Mouse (Mus musculus): ENCODE measurements at regions not wholly inside any gene's neighbourhood (a gene's known extent, or its start where the extent isn't known, plus 50 kb on each side); places are given as distances from the start of the nearest gene placed in this dataset.

DNA sequence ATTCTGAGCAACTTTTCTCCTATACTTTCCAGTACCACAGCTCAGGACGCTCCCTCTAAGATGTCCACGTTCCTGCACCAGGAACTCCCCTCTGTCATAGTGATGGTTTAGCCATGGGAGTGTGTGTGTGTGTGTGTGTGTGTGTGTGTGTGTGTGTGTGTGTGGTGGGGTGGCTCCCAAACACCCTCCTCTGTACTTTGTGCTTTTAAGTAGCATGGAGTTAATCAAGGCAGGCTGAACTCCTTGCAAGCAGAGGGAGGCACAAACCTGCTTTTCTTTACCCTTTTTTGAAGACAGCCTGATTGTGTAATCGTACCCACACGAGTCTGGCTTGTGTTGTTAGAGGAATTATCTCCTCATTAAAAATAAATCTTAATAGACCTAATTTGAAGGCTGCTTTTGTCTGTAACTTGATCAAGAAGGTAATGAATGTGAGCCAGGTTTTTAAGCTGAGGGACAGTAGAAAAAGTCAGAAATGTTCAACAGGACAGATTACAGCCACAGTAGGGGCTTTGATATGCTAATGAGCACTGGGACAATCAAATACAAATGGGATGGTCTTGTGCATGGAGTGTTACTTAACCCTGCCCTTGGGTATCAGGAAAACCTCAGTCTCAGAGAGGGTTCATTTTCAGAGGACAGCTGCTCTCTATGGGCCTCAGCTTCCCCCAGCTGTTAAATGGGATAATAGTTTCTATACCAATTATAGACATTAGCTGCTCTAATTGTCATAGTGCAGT is 187.8 kb upstream of the Adamts9 start:
- no peak for DNase-seq (ENCODE audit: low spot score)

DNA sequence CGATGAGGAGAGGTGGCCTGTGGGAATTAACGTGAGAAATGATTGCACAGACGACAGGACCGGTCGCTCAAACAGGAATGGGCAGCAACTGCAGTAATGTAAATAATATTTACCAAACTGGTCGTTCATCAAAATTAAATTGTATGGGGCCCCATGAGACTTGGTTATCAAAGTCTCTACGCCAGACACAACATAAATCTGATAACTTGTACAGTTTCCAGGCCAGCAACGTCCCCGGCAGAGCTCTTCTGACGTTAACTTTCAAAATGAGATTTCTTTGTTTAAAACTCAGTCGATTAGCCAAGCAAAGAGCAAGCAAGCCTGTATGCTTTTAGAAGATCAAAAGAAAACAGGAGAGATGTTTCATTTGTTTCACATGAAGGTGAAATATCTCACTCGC is 176.2 kb upstream of the Adamts9 start:
- DNase-seq (ENCODE audit: low spot score) = no peak

DNA sequence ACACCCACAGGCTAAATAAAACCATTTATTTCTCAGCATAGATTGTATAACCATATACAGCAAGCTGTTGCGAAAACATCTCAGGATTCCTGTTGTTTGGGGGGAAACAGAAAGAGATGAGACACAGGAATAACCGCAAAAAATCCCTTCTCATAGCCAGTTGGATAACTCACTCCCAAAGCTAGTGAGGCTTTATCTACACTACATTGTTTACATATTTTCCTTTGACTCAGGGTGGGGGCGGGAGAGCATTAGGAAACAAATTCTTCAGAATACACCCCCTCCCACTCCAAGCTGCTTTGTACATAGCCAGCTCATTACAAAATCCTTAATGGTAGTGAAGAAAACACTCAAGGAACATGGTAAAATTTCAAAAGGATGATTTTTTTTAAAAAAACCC is 170.1 kb upstream of the Adamts9 start:
- no peak for DNase-seq (ENCODE audit: low spot score)

DNA sequence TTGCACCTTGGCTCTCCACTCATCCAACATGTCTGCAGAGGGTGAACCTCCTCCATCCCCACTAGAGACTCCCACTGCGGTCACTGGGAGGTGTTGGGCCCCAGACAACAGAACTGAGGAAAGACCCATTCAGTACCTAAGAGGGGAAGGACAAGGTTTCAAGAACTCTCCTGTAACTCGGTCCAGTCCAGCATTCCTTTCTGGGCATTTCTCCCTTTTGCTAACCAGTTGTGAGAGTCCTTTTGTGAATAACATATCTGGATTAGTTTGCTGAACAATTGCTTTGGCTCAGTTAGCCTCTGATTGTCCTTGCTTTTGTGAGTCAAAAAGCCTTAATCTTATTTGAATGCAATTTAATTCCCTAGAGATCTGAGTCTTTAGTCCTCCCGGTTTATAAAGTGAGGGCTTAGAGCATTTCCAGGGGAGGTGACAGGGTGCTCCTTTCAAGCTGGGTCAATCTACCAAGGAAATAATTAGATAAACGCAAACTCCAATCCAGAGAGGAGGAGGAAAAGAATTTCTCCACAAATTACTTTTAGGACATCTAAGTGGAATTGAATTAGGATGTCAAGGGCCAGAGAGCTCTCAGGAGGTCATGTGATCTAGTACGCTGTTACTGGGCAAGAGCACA is 151.6 kb upstream of the Adamts9 start:
- no peak for DNase-seq (ENCODE audit: low spot score)

DNA sequence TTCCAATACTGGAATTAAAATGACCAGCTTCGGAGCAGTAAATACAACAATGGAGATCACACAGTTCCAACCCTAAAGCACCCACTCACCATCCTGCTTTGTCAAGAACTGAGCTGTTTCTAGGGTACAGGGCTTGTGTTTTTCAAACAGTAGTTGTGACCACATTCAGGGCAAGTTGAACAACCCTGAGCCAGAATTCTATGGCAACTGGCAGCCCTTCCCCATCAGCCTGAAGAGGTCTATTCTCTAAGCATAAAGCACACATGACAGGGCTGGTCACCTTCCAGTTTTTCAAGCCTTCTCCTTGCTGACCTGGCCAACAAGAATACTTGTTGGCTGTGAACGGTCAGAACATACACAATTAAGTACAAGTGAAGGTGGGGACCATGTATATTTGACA is 150.5 kb upstream of the Adamts9 start:
- DNase-seq (ENCODE audit: low spot score) = no peak

DNA sequence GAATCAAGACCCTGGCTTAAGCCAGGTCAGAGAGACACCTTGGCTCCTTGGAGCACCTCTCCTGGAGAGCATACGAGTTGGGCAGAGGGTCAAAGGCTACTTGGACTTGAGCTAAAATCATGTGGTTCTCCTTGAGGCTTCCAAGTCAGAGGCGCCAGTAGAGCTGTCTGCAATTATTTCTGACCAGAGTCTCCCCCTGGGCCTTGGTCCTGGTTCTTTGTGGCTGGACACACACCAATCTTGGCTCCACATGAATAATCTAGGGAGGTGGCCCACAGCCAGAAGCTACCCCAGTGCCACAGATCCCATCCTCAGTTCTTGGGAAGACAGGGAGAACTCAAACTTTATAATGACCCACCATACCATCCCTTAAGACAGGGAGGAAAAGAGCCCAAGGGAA is 144.0 kb upstream of the Adamts9 start:
- no peak for DNase-seq (ENCODE audit: low spot score)

DNA sequence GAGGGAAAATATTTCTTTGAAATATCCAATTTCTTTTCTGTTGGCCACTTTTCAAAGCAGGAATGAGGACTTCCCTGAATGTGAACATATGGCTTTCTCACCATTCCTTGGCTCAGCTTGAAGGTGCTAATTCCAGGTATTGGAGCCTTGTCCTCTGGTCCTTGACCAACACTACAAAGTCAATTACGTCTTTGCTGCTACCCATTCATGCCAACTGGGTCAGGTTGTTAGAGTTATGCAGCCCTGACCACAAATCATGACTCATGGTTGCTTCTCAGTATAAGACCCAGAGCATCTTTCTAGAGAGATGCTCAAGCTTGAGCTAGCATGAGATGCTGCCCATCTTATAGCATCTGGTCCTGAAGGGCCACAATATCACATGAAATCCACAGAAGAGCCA is 141.0 kb upstream of the Adamts9 start:
- no peak for DNase-seq (ENCODE audit: low spot score)

DNA sequence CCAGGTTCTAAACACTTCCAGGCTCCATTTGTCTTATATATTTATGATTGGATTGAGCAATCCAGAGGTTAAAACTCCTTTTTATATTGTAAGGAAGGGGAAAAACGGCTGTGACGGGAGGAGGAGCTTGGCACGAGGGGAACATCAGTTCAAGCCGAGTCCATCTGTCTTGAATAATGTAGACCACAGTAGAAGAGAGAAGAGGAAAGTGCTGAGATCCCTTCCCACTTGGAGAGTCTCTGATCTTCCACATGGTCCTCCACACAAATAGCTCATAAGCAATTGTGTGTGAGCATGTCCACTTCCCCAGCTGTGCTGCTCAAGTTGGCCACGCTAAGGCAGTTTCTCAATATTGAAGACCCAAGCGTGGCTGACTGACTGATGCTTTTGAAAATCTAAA is 140.4 kb upstream of the Adamts9 start:
- DNase-seq (ENCODE audit: low spot score) = no peak

DNA sequence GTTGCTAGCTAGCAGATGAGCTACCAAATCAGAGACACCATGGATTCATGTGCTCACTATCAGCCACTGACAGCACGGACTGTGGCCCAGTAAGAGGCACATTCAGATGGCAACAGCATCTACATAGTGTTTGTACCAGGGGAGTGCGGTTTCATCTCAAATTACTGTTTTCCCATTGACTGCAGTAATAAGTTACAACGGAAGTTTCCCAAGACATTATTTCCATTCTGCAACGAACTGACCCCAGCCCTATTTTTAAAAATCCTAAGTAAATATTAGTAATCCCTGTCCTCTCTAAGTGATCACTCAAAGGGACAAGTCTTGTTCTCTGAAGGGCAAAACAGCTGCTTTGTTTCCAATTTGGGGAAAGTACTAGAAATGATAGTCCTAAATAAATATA is 138.9 kb upstream of the Adamts9 start:
- DNase-seq (ENCODE audit: low spot score) = no peak

DNA sequence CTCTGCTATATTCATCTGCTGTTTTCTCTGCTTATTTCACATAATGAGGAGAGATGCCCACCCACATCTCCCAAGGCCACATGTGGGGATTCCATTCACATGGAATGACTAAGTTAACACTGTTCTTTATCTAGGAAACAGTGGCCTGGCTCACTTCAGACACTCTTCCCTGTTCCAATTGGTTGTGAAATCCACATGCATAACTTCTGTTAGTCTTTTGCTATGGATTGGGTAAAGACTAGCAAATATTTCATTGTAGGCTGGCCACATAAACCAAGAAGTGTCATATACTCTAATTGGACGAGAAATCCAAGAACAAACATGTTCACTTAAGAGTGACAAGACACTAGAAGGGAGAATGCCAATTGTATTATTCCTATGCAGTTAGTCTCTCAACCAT is 133.4 kb upstream of the Adamts9 start:
- DNase-seq (ENCODE audit: low spot score) = no peak

DNA sequence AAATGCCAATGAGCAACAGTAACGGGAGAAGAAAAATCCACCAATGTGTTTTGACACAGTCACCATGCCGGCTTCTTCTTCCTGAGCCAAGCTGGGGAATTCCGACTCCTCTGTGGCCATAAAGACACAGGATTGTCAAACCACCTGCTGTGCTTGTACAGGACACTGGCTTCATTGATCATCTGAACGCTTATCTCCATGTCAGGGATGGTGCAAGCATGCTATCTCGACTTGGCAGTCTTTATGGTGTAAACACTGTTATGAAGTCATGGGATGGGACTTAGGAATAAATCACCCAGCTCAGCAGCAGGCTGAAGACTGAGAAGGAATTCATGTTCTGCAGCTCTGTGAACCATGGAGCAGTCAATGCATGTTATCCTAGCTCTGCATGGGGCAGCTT is 132.6 kb upstream of the Adamts9 start:
- no peak for DNase-seq (ENCODE audit: low spot score)

DNA sequence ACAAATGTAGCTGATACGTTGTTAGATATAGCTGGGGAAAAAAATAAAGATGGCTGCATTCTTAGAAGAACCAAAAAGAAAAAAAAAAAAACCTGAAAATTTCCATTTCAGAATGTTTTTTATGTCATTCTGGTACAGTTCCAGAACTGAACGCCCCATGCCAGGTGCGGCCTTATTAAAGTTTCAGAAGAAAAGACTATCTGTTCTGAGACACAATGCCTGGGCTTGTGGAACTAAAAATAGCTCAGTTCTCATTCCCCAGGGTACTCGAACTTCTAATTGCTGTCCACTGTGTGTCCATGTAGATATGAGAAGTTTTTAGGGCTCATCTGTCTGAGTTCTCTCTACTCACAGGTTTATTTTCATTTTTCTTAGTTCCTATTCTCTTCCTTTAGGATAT is 131.7 kb upstream of the Adamts9 start:
- DNase-seq (ENCODE audit: low spot score) = no peak

DNA sequence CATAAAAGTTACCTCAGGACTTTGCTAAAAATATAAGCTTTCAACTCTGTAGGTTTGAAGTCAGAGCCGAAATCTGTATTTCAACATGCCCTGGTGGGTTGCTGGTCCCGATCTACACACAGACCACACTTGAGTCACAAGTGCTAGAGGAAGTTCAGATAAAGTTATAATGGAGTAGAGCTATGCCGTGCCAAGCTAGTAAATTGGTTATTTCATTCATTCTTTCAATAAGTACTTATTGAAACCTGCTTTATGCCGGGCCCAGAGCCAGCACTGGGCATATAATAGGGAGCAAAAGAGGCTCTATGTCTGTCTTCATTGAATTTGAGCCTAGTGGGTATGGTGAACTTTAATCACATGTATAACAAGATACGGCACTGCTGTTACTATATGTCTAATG is 127.6 kb upstream of the Adamts9 start:
- no peak for DNase-seq (ENCODE audit: low spot score)

DNA sequence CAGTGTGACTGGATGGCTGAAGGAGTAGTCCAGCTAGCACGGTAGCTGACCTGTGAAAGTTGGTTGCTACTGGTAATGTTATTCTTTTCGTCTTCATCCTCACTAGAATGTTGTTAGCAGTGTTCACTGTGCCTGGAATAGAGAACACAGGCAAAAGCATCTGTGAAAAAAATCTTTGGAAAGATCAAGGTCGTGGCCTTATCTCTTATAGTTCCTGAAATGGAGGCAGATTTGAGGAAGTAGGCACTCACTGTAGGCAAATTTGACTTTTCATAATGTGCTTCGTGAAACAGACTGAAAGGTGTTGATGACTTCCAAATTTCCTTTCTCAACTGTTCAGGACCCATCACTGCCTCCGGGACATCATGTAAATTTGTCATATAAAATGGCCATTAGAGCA is 124.5 kb upstream of the Adamts9 start:
- no peak for DNase-seq (ENCODE audit: low spot score)

DNA sequence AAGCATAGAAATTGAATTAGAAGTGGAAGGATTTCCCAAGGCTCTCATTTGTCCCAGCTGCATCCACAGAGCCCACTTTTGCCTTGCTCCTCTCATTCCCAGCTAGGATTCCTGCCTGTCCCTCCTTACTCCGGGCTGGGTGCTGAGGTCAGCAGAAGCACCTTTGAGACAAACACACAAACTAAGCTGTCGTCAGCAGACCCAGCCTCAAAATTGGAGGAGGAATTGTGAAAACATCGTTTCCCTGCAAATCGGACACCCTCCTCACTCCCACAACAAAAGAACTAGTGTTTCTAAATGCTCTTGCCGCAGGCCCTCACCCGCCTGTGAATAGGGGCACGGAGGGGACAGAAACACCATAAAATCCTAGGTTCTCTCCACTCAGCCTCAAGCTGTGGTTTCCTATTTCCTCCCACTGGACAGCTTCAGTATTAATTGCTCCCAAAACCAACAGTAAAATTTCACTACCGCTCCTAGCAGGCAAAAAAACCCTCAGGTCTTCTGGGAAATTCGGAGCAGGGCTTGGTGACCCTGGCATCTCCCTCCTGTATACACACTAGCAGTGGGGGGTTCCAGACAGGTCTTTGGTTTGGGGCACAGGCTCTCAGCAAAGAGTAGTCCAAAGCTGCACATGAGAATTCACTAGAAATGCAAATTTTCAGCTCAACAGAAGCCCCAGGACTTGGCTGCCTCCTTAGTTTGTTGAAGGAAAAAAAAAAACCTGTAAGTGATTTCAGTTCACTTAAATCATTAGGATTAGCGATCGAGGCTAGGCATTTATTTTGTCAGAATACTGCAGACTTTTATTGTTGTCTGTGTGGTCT is 123.5 kb upstream of the Adamts9 start:
- DNase-seq (ENCODE audit: low spot score) = peak; percentile 39

DNA sequence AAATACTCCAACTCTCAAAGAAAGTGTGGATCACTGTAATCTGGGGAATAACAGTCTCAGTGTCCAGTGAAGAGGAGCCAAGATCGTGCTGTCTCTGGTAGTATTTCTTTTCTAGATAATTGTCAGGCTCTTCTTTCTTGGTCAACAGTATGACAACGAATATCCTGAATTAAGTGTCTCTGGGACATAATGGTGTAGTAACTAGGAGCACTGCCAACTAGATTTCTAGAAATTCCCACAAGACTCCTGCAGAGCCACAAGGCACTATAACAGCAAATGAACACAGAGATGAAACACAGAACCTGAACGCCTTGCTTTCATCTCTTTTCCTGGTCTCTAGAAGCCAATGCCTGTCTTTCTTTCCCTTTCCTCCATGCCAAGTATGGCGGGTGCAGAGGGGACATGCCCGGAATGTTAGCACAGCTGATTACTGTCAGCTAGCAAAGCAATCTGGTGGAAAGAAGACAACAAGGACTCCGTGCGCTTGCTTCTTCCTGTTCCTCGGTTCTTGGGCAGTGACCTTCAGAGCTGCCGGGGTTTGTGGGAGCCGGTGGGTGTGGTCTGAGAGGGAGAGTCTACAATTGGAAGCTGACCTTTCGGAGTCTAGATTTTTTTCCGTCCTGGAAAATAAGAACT is 122.7 kb upstream of the Adamts9 start:
- peak; percentile 38 for DNase-seq (ENCODE audit: low spot score)

DNA sequence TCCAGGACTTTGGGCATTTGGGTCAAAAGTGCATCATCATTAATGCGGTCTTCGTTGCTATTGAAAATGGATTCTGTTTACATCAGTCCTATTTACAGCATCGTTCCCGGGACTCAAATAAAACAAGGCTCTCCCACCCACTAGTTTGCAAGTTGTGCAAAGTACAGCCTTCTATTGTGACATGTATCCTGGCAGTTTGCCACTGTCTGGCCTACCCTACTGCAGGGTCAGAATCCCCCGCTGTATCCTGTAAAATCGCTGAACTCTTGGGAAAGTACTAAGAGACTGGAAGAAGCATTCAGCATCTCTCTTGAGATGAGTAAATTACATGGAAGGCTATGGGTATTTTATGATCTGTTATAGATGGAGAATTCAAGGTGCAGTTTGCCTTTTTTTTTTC is 122.1 kb upstream of the Adamts9 start:
- DNase-seq (ENCODE audit: low spot score) = no peak

DNA sequence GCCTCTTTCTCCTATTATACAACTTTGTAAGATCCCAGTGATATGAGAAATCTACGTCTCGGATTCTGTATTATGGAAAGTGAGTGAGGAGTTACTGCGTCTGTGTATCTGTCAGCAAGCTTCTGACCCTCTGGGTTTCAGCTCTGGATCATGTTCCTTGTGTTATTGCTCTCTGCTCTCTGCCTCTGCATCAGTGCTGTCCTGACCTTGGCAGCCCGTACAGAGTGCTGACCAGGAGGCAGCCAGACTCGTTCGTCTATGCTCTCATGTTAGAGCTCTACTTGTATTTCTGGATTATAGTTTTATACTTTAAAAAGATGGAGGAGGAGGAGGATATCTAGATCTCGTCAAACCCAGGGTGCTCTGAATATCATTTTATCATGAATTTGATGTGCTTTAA is 121.1 kb upstream of the Adamts9 start:
- DNase-seq (ENCODE audit: low spot score) = no peak

DNA sequence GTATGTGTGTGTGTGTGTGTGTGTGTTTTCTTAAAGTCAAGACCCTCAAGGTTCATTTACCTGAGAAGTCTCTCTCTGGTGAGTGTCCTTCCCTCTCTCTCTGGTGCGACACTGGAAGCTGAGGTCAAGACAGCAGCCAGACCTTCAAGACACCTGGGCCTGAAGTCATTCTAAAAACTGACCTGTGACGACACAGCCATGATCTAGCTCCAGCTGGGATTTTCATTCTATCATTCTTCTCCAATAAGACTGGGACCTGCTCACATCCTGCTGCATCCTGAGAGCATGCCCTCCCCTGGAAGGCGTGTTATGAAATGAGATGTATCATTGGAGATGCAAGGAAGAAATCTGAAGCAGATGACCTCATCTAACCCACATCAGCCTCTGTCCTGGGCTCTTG is 118.4 kb upstream of the Adamts9 start:
- DNase-seq (ENCODE audit: low spot score) = no peak

DNA sequence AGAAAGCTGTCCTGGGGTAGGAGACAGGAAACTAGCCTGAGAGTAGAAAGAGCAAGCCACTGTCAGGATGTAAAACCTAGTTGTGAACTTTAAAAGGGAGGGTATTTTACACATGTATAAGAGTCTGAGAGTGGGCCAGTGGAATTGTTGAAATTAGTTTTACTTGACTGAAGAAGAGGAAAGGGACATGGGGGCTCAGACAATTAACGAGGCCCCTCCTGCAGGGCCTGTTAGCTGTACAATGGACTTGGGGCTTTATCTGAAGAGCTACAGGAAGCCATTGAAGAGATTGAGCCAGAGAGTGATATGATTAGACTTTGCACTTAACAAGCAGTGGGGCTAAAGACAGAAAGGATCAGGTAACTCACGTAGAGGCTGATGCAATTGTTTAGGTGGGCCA is 102.2 kb upstream of the Adamts9 start:
- no peak for DNase-seq (ENCODE audit: low spot score)

DNA sequence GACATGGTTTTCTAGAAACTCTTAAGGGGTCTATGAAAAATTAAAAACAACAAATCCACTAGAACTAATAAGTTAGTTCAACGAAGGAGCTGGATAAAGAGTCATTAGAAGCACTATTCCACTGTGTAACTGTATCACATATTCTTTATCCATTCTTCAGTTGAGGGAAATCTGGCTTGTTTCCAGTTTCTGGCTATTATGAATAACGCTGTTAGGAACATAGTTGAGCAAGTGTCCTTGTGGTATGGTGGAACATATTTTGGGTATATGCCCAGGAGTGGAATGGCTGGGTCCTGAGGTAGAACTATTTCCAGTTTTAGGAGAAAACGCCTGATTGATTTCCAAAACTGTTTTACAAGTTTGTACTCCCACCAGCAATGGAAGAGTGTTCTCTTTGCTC is 97.7 kb upstream of the Adamts9 start:
- no peak for DNase-seq (ENCODE audit: low spot score)

DNA sequence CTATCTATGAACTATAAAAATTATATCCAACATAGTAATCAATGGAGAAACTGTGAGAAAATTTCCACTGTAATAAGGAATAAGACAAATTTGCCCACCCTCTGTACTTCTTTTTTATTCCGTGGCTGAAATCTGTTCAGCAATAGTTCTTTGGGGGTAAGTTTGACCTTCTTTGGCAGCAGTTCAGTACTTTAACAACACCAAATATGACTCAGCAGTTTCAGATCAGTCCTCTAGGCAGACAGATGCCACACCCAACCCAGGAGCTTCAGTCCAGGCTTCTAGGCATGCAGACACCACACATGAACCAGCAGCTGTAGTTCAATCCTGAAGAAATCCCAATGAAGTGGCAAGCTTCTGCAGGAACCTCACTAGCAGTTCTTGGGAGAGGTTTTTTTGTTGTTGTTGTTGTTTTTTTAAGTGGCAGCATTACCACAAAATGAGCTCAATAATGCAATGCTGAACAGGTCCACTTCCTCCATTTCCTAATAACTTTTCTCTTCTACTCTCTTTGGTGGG is 88.6 kb upstream of the Adamts9 start:
- no peak for DNase-seq (ENCODE audit: low spot score)

Data from embryo, embryonic 10 days (tissue).